Mouse (Mus musculus): ENCODE results near the gene Ube2c. TPM values are rescaled to one million over a fixed set of nuclear protein-coding genes. Genes with fewer than 3 reads are reported as not detected.

Gene Ube2c
- polyA plus RNA-seq, 1 experiment from 2014 or later: 388 TPM

DNA sequence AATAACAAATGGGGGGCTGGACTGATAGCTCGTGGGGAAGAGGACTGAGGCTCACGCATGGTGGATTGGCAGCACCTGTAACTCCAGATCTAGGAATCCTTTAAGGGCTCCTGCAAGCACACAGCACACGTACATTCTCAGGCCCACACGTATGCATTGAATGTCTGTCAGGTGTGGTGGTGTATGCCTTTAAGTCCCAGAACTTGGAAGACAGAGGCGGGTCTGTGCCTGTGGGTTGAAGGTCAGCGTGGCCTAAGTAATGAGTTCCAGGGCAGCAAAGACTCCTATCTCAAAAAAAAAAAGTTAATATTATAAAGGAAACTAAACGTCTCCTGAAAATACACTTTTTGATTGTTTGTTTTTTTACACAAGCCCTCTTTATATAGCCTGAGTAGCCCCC lies 36.9 kb downstream of the Ube2c start:
- 71% methylated on average over 7 of the region's 7 CpGs for WGBS
- no peak for ATAC-seq (ENCODE audit: insufficient number of reproducible peaks, insufficient read depth, low FRiP score, low read depth)
- Histone ChIP-seq H3K9ac (ENCODE audit: low read length) (no peak overlapping the region), H3K4me1 (ENCODE audit: control insufficient read depth in 2 of 2, insufficient read depth in 2 of 2, low read length in 2 of 2) (peaks cover 4 to 16% of the 10 kb centered on the region in 2 experiments; a peak in 3 of 4 replicates), H3K4me3 (ENCODE audit: control insufficient read depth in 1 of 2, insufficient read depth in 1 of 2, low read depth in 1 of 2, low read length in 2 of 2) (no peak overlapping the region), H3K27me3 (ENCODE audit: control insufficient read depth, insufficient read depth, low read length) (no peaks in the 10 kb centered on the region), H3K27ac (replicated peaks in 1 of 2; ENCODE audit: control insufficient read depth in 1 of 2, insufficient read depth in 1 of 2, low read depth in 2 of 2, low read length in 2 of 2) (no peak overlapping the region), H3K9me3 (ENCODE audit: control insufficient read depth, low read length) (no peaks in the 10 kb centered on the region), H3K4me2 (ENCODE audit: low read length) (no peak overlapping the region), H3K36me3 (ENCODE audit: control insufficient read depth, insufficient read depth, low read length) (peaks cover 28% of the 10 kb centered on the region)

DNA sequence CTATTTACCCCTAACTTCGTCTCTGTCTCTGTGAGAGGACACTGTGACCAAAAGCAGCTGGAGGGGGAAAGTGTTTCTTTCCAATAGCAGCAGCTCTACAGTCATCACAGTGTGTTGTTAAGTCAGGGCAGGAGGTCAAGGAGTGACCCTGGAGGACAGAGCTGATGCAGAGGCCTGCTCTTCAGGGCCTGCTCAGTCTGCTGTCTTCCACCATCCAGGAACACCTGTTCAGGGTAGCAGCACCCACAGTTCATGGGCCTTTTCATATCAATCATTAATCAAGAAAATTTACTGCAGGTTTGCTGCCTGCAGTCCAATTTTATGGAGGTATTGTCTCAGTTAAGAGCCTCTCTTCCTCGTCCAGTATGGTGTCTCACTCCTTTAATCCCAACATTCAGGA lies 43.9 kb downstream of the Ube2c start:
- 74% methylated on average over 2 of the region's 2 CpGs for WGBS
- no peak overlapping the region for H3K27ac ChIP-seq (replicated peaks in 1 of 2; ENCODE audit: control insufficient read depth in 1 of 2, insufficient read depth in 1 of 2, low read depth in 2 of 2, low read length in 2 of 2)
- H3K9ac ChIP-seq (ENCODE audit: low read length): no peak overlapping the region
- H3K27me3 ChIP-seq (ENCODE audit: control insufficient read depth, insufficient read depth, low read length): no peaks in the 10 kb centered on the region
- H3K9me3 ChIP-seq (ENCODE audit: control insufficient read depth, low read length): no peaks in the 10 kb centered on the region
- no peak overlapping the region for H3K4me3 ChIP-seq (ENCODE audit: control insufficient read depth in 1 of 2, insufficient read depth in 1 of 2, low read depth in 1 of 2, low read length in 2 of 2)
- no peak for ATAC-seq (ENCODE audit: insufficient number of reproducible peaks, insufficient read depth, low FRiP score, low read depth)
- no peak overlapping the region for H3K4me2 ChIP-seq (ENCODE audit: low read length)
- peaks cover 7 to 14% of the 10 kb centered on the region in 2 experiments for H3K4me1 ChIP-seq (ENCODE audit: control insufficient read depth in 2 of 2, insufficient read depth in 2 of 2, low read length in 2 of 2)
- peaks cover 13% of the 10 kb centered on the region for H3K36me3 ChIP-seq (ENCODE audit: control insufficient read depth, insufficient read depth, low read length)

DNA sequence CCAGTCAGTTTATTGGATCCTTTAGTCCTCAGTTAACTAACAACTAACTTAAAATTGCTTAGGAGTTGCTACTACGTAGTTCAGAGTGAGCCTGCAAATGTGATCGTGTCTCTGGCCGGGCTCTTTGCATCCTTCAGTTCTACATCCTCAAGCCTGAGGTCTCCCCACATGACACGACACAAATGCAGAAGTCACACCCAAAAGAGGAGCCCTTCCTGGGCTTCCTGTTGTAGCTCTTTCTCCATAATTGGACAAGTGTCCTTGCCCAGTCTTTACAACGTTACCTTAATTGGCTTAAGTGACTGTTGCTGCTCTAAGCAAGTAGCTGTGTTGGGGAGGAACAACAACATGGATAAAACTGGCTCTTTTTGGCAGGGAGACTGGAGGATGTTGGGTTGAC lies 45.6 kb downstream of the Ube2c start:
- no peak overlapping the region for H3K4me3 ChIP-seq (ENCODE audit: control insufficient read depth in 1 of 2, insufficient read depth in 1 of 2, low read depth in 1 of 2, low read length in 2 of 2)
- H3K27ac ChIP-seq (replicated peaks in 1 of 2; ENCODE audit: control insufficient read depth in 1 of 2, insufficient read depth in 1 of 2, low read depth in 2 of 2, low read length in 2 of 2): no peak overlapping the region
- no peak overlapping the region for H3K4me2 ChIP-seq (ENCODE audit: low read length)
- H3K9me3 ChIP-seq (ENCODE audit: control insufficient read depth, low read length): no peaks in the 10 kb centered on the region
- WGBS: 66% methylated on average over 5 of the region's 5 CpGs
- H3K36me3 ChIP-seq (ENCODE audit: control insufficient read depth, insufficient read depth, low read length): peaks cover 7% of the 10 kb centered on the region; the same call in 1 of the 2 replicates
- no peaks in the 10 kb centered on the region for H3K27me3 ChIP-seq (ENCODE audit: control insufficient read depth, insufficient read depth, low read length)
- H3K9ac ChIP-seq (ENCODE audit: low read length): no peak overlapping the region; the same call in 1 of the 2 replicates
- H3K4me1 ChIP-seq (ENCODE audit: control insufficient read depth in 2 of 2, insufficient read depth in 2 of 2, low read length in 2 of 2): peaks cover 7 to 14% of the 10 kb centered on the region in 2 experiments
- no peak for ATAC-seq (ENCODE audit: insufficient number of reproducible peaks, insufficient read depth, low FRiP score, low read depth)

DNA sequence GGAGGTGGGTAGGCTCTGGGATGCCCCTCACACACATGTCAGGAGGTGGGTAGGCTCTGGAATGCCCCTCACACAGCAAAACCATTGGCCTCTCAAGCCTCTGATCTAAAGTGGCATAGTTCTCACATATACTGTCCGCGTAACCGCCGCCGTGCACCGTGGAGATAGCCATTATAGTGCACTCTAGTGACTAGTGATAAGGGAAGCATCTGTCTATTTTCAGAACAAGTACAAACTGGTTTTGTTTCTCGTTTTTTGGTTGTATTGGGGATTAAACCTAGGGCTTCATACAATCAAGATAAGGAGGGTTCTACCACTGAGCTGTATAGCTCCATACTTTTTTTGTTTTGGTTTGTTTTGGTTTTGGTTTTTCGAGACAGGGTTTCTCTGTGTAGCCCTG lies 46.1 kb downstream of the Ube2c start:
- ATAC-seq (ENCODE audit: insufficient number of reproducible peaks, insufficient read depth, low FRiP score, low read depth): no peak
- 43% methylated on average over 8 of the region's 8 CpGs for WGBS
- Histone ChIP-seq H3K9ac (ENCODE audit: low read length) (no peak overlapping the region; the same call in 1 of the 2 replicates), H3K4me2 (ENCODE audit: low read length) (no peak overlapping the region), H3K9me3 (ENCODE audit: control insufficient read depth, low read length) (no peaks in the 10 kb centered on the region), H3K27ac (replicated peaks in 1 of 2; ENCODE audit: control insufficient read depth in 1 of 2, insufficient read depth in 1 of 2, low read depth in 2 of 2, low read length in 2 of 2) (no peak overlapping the region), H3K27me3 (ENCODE audit: control insufficient read depth, insufficient read depth, low read length) (no peaks in the 10 kb centered on the region), H3K4me1 (ENCODE audit: control insufficient read depth in 2 of 2, insufficient read depth in 2 of 2, low read length in 2 of 2) (peaks cover 7 to 14% of the 10 kb centered on the region in 2 experiments), H3K36me3 (ENCODE audit: control insufficient read depth, insufficient read depth, low read length) (peaks cover 11% of the 10 kb centered on the region; the same call in 1 of the 2 replicates), H3K4me3 (ENCODE audit: control insufficient read depth in 1 of 2, insufficient read depth in 1 of 2, low read depth in 1 of 2, low read length in 2 of 2) (no peak overlapping the region)

DNA sequence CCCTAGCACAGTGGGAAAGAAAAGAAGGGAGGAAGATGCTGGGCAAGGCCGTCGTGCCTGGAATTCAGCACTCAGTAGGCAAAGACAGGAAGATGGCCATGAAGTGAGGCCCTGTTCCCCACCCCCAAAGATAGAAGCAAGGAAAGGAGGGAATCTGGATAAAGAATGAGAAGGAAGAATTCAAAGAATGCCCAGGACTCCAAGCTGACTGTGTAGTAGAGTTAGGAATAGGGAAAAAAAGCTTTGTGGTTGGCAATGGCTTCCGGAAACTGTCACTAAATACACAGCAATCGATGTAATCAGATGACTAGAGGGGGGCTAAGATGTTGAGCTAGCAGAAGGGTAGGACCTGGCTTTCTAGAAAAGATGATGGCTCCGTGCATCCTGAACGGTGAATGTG lies 47.5 kb downstream of the Ube2c start:
- Histone ChIP-seq H3K9ac (ENCODE audit: low read length) (no peak overlapping the region), H3K4me1 (ENCODE audit: control insufficient read depth in 2 of 2, insufficient read depth in 2 of 2, low read length in 2 of 2) (peaks cover 7 to 14% of the 10 kb centered on the region in 2 experiments), H3K9me3 (ENCODE audit: control insufficient read depth, low read length) (no peaks in the 10 kb centered on the region), H3K27me3 (ENCODE audit: control insufficient read depth, insufficient read depth, low read length) (no peaks in the 10 kb centered on the region), H3K4me2 (ENCODE audit: low read length) (no peak overlapping the region), H3K36me3 (ENCODE audit: control insufficient read depth, insufficient read depth, low read length) (peaks cover 17% of the 10 kb centered on the region; the same call in 1 of the 2 replicates), H3K27ac (replicated peaks in 1 of 2; ENCODE audit: control insufficient read depth in 1 of 2, insufficient read depth in 1 of 2, low read depth in 2 of 2, low read length in 2 of 2) (0 out of 4 replicates have a peak overlapping the region, but pooled peaks of 1 of the 2 experiments have one; percentile 21), H3K4me3 (ENCODE audit: control insufficient read depth in 1 of 2, insufficient read depth in 1 of 2, low read depth in 1 of 2, low read length in 2 of 2) (no peak overlapping the region)
- 53% methylated on average over 6 of the region's 6 CpGs for WGBS
- no peak for ATAC-seq (ENCODE audit: insufficient number of reproducible peaks, insufficient read depth, low FRiP score, low read depth)

DNA sequence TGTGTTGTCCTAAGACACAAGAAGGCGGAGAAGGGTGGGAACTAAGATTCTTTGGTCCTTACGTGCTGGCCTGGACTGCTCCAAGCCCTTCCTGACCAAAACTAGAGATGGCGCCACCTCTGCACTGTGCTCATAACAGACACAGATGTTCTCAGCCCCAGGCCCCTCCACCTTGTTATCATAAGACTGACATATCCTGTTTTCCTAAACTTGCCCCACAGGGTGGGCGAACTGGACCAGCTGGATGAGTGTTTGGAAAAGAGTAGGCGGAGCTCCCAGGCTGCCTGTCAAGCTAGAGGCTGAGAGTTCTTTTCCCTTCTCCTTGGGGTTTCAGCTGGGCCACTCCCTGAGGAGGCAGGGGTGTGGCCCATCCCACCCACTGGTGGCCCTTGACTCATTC lies 48.0 kb downstream of the Ube2c start:
- ATAC-seq (ENCODE audit: insufficient number of reproducible peaks, insufficient read depth, low FRiP score, low read depth): no peak
- Histone ChIP-seq H3K27me3 (ENCODE audit: control insufficient read depth, insufficient read depth, low read length) (no peaks in the 10 kb centered on the region), H3K4me3 (ENCODE audit: control insufficient read depth in 1 of 2, insufficient read depth in 1 of 2, low read depth in 1 of 2, low read length in 2 of 2) (no peak overlapping the region), H3K36me3 (ENCODE audit: control insufficient read depth, insufficient read depth, low read length) (peaks cover 17% of the 10 kb centered on the region; the same call in 1 of the 2 replicates), H3K27ac (replicated peaks in 1 of 2; ENCODE audit: control insufficient read depth in 1 of 2, insufficient read depth in 1 of 2, low read depth in 2 of 2, low read length in 2 of 2) (0 out of 4 replicates have a peak overlapping the region, but pooled peaks of 1 of the 2 experiments have one; percentile 21), H3K9me3 (ENCODE audit: control insufficient read depth, low read length) (no peaks in the 10 kb centered on the region), H3K4me2 (ENCODE audit: low read length) (no peak overlapping the region), H3K9ac (ENCODE audit: low read length) (no peak overlapping the region), H3K4me1 (ENCODE audit: control insufficient read depth in 2 of 2, insufficient read depth in 2 of 2, low read length in 2 of 2) (peaks cover 7 to 14% of the 10 kb centered on the region in 2 experiments)
- WGBS: 60% methylated on average over 5 of the region's 5 CpGs

DNA sequence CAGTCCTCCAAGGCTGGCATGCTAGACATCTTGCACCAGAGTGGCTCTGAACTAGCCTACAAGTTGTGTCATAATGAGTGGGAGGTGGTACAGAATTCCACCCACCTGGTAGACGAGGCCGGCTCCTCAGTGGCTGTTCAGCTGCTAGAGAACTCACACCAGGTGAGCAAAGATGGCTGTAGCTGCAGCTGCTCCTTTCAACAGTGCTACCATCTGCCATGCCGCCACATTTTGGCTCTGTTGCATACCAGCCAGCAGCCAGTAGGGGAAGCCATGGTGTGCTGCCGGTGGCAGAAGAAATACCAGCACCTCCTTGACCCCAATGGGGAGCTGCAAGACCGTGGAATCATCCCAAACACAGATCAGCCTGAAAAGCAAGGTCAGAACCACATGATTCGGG lies 51.4 kb downstream of the Ube2c start:
- Histone ChIP-seq H3K4me1 (ENCODE audit: control insufficient read depth in 2 of 2, insufficient read depth in 2 of 2, low read length in 2 of 2) (peaks cover 5 to 12% of the 10 kb centered on the region in 2 experiments; a peak in 3 of 4 replicates), H3K27ac (replicated peaks in 1 of 2; ENCODE audit: control insufficient read depth in 1 of 2, insufficient read depth in 1 of 2, low read depth in 2 of 2, low read length in 2 of 2) (no peak overlapping the region), H3K9me3 (ENCODE audit: control insufficient read depth, low read length) (no peaks in the 10 kb centered on the region), H3K27me3 (ENCODE audit: control insufficient read depth, insufficient read depth, low read length) (no peaks in the 10 kb centered on the region), H3K4me2 (ENCODE audit: low read length) (no peak overlapping the region), H3K36me3 (ENCODE audit: control insufficient read depth, insufficient read depth, low read length) (peaks cover 32% of the 10 kb centered on the region), H3K9ac (ENCODE audit: low read length) (no peak overlapping the region), H3K4me3 (ENCODE audit: control insufficient read depth in 1 of 2, insufficient read depth in 1 of 2, low read depth in 1 of 2, low read length in 2 of 2) (no peak overlapping the region)
- WGBS: 80% methylated on average over 6 of the region's 6 CpGs
- ATAC-seq (ENCODE audit: insufficient number of reproducible peaks, insufficient read depth, low FRiP score, low read depth): no peak

DNA sequence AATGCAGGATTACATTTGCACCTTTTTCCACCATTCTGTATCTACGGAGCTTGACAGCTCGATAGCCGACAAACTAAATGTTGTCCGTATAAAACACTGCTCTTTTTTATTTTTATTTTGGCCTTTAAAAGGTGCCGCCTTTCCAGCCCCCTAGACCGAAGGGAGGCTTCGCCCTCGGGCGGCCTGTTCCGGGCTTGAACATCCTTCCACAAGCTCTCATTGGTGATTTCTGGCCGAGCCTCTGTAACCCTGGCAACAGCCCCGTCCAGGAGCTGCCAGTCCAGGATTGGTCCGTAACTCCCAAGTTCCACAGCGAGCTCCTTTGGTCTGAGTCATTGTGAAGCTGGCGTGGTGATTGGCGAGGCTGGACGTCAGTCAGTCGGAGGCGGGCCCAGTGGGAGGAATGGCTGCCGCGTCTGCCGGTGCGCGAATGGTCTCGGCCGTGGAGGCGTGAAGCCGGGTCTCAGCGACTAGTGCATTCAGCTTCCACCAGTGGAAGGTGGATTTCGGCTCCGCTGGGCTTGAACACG lies 53.0 kb downstream of the Ube2c start, which contains the start of gene Zswim1:
Gene Zswim1, plus strand, starts transcription at position 51 of the 530 bp plus-strand sequence.
- Histone ChIP-seq H3K27me3 (ENCODE audit: control insufficient read depth, insufficient read depth, low read length) (no peaks in the 10 kb centered on the region), H3K36me3 (ENCODE audit: control insufficient read depth, insufficient read depth, low read length) (peaks cover 48% of the 10 kb centered on the region), H3K4me2 (ENCODE audit: low read length) (peak within 1 kb of the TSS; percentile 67), H3K9ac (ENCODE audit: low read length) (peak within 1 kb of the TSS; percentile 79), H3K27ac (replicated peaks in 1 of 2; ENCODE audit: control insufficient read depth in 1 of 2, insufficient read depth in 1 of 2, low read depth in 2 of 2, low read length in 2 of 2) (peak within 1 kb of the TSS; percentile 71 to 75), H3K4me3 (ENCODE audit: control insufficient read depth in 1 of 2, insufficient read depth in 1 of 2, low read depth in 1 of 2, low read length in 2 of 2) (peak within 1 kb of the TSS; percentile 63 to 65), H3K9me3 (ENCODE audit: control insufficient read depth, low read length) (no peaks in the 10 kb centered on the region), H3K4me1 (ENCODE audit: control insufficient read depth in 2 of 2, insufficient read depth in 2 of 2, low read length in 2 of 2) (peaks cover under 1 to 4% of the 10 kb centered on the region in 2 experiments; a peak in 1 of 4 replicates)
- ATAC-seq (ENCODE audit: insufficient number of reproducible peaks, insufficient read depth, low FRiP score, low read depth): peak; percentile 97
- WGBS: under 1% methylated on average over 32 of the region's 32 CpGs

Data from heart, embryonic 14.5 days (tissue).